Mouse (Mus musculus): ENCODE measurements around the gene Gm20431. TPM values are rescaled to one million over a fixed set of nuclear protein-coding genes. Genes with fewer than 3 reads are reported as not detected.

The Gm20431 gene
- polyA plus RNA-seq, 1 experiment from 2014 or later = 6.1 TPM

DNA sequence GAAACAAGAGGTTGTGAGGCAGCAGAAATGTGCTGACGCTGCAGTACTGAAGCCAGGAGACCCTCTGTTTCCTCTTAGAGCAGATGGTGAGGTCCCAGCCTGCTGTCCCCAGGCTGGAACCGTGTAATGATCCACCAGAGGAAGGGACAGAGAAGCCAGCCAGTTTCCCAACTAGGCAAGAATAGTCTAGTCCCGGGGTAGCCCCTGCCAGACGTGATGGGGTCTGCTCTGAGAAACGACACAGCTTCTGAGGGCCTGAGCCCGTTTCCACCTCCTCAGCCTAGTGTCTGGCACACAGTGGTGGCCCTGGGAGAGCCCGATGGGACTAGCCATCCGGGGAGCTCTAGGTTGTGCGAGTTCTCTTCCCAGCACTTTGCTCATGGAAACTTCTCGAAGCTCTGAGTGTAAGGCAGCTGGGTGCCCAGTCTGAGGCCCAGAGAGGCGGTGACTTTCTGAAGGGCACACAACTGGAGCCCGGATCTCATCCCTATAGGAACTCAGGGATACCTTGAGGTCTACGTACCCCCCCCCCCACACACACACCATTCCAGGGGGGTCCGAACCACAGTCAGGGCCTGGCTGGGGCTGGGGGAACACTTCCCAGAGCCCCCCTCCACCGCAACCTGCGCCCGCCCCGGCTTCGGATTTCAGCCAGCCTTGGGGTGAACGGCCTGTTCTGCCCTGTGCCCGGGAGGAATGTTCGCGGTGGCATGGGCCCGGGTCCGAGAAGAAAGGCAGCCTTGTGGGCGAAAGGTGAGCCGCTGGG is 64.4 kb downstream of the Gm20431 start:
- H3K4me2 ChIP-seq (replicated peaks; ENCODE audit: low read depth, low read length) = peak overlapping the region; percentile 43
- peak overlapping the region; percentile 18; the same call in 1 of the 2 replicates for H3K4me3 ChIP-seq (ENCODE audit: low read length)
- H3K36me3 ChIP-seq (ENCODE audit: control insufficient read depth, insufficient read depth, low read length) = no peaks in the 10 kb centered on the region
- H3K27ac ChIP-seq (ENCODE audit: low read depth, low read length) = peak overlapping the region; percentile 91
- ATAC-seq (ENCODE audit: low FRiP score, low TSS enrichment) = peak; percentile 10; the same call in 1 of the 2 replicates
- 17% methylated on average over 25 of the region's 27 CpGs for WGBS
- peaks cover 46% of the 10 kb centered on the region for H3K4me1 ChIP-seq (ENCODE audit: control insufficient read depth, insufficient read depth, low read length)
- H3K27me3 ChIP-seq (ENCODE audit: control insufficient read depth, insufficient read depth, low read length) = no peaks in the 10 kb centered on the region
- H3K9me3 ChIP-seq (ENCODE audit: control insufficient read depth, low read length) = no peaks in the 10 kb centered on the region
- H3K9ac ChIP-seq (ENCODE audit: low read depth, low read length) = peak overlapping the region; percentile 56

DNA sequence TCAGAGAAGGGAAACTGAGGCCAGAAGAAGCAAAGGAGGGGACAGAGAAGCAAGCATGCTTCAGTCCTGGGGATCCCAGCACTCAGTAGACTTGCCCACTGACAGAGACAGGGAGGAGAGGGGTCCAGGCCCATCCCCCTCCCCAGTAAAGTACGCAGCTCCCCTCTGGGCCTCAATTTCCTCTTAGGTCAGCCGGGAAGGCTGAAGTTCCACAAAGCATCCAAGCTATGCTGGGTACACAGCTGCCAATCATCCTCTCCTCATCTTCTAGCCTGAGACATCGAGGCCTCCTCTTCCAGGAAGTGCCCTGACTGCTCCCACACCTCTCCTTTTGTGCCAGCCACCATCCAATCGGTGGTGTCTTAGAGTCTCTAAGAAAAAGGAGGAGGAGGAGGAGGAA is 65.0 kb downstream of the Gm20431 start:
- H3K9ac ChIP-seq (ENCODE audit: low read depth, low read length) = no peak overlapping the region
- peak overlapping the region; percentile 93 for H3K27ac ChIP-seq (ENCODE audit: low read depth, low read length)
- ATAC-seq (ENCODE audit: low FRiP score, low TSS enrichment) = no peak
- WGBS = 15% methylated on average over 4 of the region's 4 CpGs
- H3K4me1 ChIP-seq (ENCODE audit: control insufficient read depth, insufficient read depth, low read length) = peaks cover 46% of the 10 kb centered on the region
- H3K36me3 ChIP-seq (ENCODE audit: control insufficient read depth, insufficient read depth, low read length) = no peaks in the 10 kb centered on the region
- no peaks in the 10 kb centered on the region for H3K9me3 ChIP-seq (ENCODE audit: control insufficient read depth, low read length)
- no peak overlapping the region for H3K4me2 ChIP-seq (replicated peaks; ENCODE audit: low read depth, low read length)
- H3K4me3 ChIP-seq (ENCODE audit: low read length) = no peak overlapping the region
- H3K27me3 ChIP-seq (ENCODE audit: control insufficient read depth, insufficient read depth, low read length) = no peaks in the 10 kb centered on the region

DNA sequence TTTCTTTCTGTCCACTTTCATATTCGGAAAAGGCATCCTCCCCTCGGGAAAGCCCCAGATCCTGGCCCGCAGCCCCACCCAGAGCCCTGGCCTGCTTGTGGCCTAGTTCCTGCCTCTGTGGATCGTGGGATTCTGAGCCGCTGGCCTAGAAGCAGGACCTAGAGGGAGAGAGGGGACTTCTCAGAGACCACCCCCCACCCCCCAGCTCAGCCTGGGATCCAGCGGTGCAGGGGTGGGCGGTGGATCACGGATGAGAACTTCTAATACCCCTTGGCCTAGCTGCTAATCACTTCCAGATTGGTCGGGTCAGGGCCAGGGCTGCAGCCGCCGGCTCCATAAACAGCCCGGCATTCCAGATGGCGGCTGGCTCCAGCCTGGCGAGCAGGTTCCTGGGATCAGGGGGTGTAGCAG is 65.5 kb downstream of the Gm20431 start:
- Histone ChIP-seq H3K9ac (ENCODE audit: low read depth, low read length) (peak overlapping the region; percentile 46; the same call in 1 of the 2 replicates), H3K36me3 (ENCODE audit: control insufficient read depth, insufficient read depth, low read length) (no peaks in the 10 kb centered on the region), H3K4me3 (ENCODE audit: low read length) (no peak overlapping the region), H3K4me1 (ENCODE audit: control insufficient read depth, insufficient read depth, low read length) (peaks cover 46% of the 10 kb centered on the region), H3K27ac (ENCODE audit: low read depth, low read length) (peak overlapping the region; percentile 93), H3K27me3 (ENCODE audit: control insufficient read depth, insufficient read depth, low read length) (no peaks in the 10 kb centered on the region), H3K4me2 (replicated peaks; ENCODE audit: low read depth, low read length) (0 out of 2 replicates have a peak overlapping the region, but pooled peaks have one; percentile 15), H3K9me3 (ENCODE audit: control insufficient read depth, low read length) (no peaks in the 10 kb centered on the region)
- ATAC-seq (ENCODE audit: low FRiP score, low TSS enrichment) = no peak
- WGBS = 26% methylated on average over 14 of the region's 14 CpGs

DNA sequence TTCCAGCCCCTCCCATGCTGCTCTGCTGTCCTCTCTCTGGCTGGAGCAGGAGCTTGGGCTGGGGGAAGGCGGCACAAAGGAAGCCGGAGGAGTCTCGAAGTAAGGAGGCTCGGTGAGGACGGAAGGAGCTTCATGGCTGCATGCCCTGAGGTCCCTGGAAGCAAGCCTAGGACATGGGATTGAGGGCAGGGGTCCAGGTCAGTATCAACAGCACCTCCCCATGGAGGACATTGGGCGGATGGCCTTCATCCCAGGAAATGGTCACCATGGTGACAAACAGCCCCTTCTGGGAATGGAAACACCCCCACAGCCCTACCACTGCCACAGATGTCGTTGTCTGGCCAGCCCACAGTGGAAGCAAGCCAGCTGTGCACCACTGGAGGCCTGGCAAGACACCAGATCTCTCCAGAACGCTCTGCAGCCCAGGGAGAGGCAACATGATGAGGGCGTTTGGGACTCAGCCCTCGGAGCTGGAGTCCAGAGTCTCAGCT is 66.8 kb downstream of the Gm20431 start:
- Histone ChIP-seq H3K9me3 (ENCODE audit: control insufficient read depth, low read length) (no peaks in the 10 kb centered on the region), H3K4me1 (ENCODE audit: control insufficient read depth, insufficient read depth, low read length) (peaks cover 46% of the 10 kb centered on the region), H3K27ac (ENCODE audit: low read depth, low read length) (peak overlapping the region; percentile 93), H3K9ac (ENCODE audit: low read depth, low read length) (no peak overlapping the region), H3K27me3 (ENCODE audit: control insufficient read depth, insufficient read depth, low read length) (no peaks in the 10 kb centered on the region), H3K36me3 (ENCODE audit: control insufficient read depth, insufficient read depth, low read length) (no peaks in the 10 kb centered on the region), H3K4me2 (replicated peaks; ENCODE audit: low read depth, low read length) (no peak overlapping the region; the same call in 1 of the 2 replicates), H3K4me3 (ENCODE audit: low read length) (no peak overlapping the region)
- ATAC-seq (ENCODE audit: low FRiP score, low TSS enrichment) = peak; percentile 64
- WGBS = 18% methylated on average over 10 of the region's 10 CpGs

DNA sequence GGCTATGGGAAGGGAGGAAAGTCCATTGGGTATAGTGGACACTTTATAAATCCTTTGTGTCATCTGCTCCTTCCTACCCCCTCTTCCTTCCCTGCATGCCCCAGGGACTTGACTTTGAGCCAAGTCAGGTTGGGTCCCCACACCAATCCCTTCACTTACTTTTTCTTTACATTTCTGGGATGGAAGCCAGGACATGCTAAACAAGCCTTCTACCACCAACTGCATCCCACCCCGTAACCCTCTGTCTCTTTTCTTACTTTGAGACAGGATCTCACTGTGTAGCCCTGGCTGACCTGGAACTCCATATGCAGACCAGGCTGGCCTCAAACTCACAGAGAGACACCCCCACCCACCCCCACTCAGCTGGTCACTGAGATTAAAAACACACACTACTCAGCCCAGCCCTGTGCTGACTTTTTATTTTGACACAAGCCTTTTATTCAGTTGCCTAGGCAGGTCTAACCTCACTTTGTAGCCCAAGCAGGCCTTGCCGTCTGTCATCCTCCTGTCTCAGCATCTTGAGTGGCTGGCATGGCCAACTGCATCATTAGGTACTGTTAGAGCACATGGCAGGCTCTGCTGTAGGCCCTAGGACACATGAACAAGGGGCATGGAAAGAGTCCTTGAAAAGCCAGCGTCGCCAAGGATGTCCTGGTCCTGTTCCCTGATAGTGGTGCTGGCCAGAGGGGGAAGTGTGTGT is 67.6 kb downstream of the Gm20431 start:
- H3K27ac ChIP-seq (ENCODE audit: low read depth, low read length) = peak overlapping the region; percentile 93
- H3K9me3 ChIP-seq (ENCODE audit: control insufficient read depth, low read length) = no peaks in the 10 kb centered on the region
- H3K27me3 ChIP-seq (ENCODE audit: control insufficient read depth, insufficient read depth, low read length) = no peaks in the 10 kb centered on the region
- H3K4me1 ChIP-seq (ENCODE audit: control insufficient read depth, insufficient read depth, low read length) = peaks cover 53% of the 10 kb centered on the region
- H3K4me2 ChIP-seq (replicated peaks; ENCODE audit: low read depth, low read length) = no peak overlapping the region
- H3K9ac ChIP-seq (ENCODE audit: low read depth, low read length) = no peak overlapping the region
- ATAC-seq (ENCODE audit: low FRiP score, low TSS enrichment) = no peak
- H3K36me3 ChIP-seq (ENCODE audit: control insufficient read depth, insufficient read depth, low read length) = no peaks in the 10 kb centered on the region
- no peak overlapping the region for H3K4me3 ChIP-seq (ENCODE audit: low read length)
- WGBS = 72% methylated on average over 4 of the region's 4 CpGs

DNA sequence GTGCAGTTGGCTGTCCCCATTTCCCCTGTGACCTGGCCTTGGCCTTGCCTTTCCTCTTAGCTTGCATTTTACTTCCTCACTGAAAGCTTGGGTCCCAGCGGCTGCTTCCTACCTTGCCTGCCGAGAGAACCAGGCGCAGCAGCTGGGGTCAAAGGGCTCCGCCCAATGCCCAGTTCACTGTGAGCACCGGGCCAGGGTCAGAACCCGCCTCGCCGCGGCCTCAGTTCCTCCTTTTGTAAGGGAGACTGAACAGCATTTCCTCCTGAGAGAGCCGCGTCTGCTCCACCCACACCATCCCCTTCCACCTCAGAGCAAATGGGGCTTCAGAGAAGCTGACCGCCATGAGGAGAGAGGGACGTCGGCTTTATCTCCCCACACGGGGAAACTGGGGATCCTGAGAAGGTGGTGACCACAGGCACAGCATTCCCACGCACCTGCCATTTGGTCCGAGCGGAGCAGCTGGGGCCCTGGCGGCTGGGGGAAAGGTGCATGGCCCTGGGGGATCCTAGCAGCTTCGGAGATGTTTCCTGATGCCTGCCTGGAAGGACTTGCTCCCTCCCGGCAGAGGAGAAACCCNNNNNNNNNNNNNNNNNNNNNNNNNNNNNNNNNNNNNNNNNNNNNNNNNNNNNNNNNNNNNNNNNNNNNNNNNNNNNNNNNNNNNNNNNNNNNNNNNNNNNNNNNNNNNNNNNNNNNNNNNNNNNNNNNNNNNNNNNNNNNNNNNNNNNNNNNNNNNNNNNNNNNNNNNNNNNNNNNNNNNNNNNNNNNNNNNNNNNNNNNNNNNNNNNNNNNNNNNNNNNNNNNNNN is 72.3 kb downstream of the Gm20431 start:
- 14% methylated on average over 21 of the region's 21 CpGs for WGBS
- Histone ChIP-seq H3K9ac (ENCODE audit: low read depth, low read length) (peak overlapping the region; percentile 46), H3K4me2 (replicated peaks; ENCODE audit: low read depth, low read length) (peak overlapping the region; percentile 35), H3K4me1 (ENCODE audit: control insufficient read depth, insufficient read depth, low read length) (peaks cover 36% of the 10 kb centered on the region), H3K27ac (ENCODE audit: low read depth, low read length) (peak overlapping the region; percentile 71), H3K9me3 (ENCODE audit: control insufficient read depth, low read length) (no peaks in the 10 kb centered on the region), H3K36me3 (ENCODE audit: control insufficient read depth, insufficient read depth, low read length) (no peaks in the 10 kb centered on the region), H3K4me3 (ENCODE audit: low read length) (peak overlapping the region; percentile 22; the same call in 1 of the 2 replicates), H3K27me3 (ENCODE audit: control insufficient read depth, insufficient read depth, low read length) (no peaks in the 10 kb centered on the region)
- ATAC-seq (ENCODE audit: low FRiP score, low TSS enrichment) = peak; percentile 13; the same call in 1 of the 2 replicates

DNA sequence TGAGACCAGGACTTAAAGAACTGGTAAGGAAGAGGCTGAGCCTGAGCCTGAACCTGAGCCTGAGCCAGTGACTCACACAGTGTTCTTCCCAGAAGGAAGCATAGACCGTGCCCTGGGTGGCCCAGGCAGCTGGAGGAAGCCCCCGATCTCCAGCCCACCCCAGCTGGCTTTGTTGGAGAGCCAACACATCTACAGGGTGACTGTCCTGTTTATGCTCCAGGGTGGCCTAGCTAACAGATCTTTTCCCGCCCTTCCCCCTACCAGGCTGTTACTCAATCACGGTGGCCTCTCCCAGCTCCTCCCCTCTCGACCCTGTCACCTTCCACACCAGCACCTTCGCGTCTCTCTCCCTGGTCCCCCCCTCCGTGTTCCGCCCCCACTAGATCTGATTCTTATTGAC is 74.3 kb downstream of the Gm20431 start:
- Histone ChIP-seq H3K9ac (ENCODE audit: low read depth, low read length) (no peak overlapping the region), H3K4me1 (ENCODE audit: control insufficient read depth, insufficient read depth, low read length) (peaks cover 47% of the 10 kb centered on the region), H3K27me3 (ENCODE audit: control insufficient read depth, insufficient read depth, low read length) (no peaks in the 10 kb centered on the region), H3K36me3 (ENCODE audit: control insufficient read depth, insufficient read depth, low read length) (no peaks in the 10 kb centered on the region), H3K27ac (ENCODE audit: low read depth, low read length) (peak overlapping the region; percentile 44; the same call in 1 of the 2 replicates), H3K4me2 (replicated peaks; ENCODE audit: low read depth, low read length) (no peak overlapping the region), H3K9me3 (ENCODE audit: control insufficient read depth, low read length) (no peaks in the 10 kb centered on the region), H3K4me3 (ENCODE audit: low read length) (no peak overlapping the region)
- no peak for ATAC-seq (ENCODE audit: low FRiP score, low TSS enrichment)
- WGBS = 8% methylated on average over 9 of the region's 9 CpGs

DNA sequence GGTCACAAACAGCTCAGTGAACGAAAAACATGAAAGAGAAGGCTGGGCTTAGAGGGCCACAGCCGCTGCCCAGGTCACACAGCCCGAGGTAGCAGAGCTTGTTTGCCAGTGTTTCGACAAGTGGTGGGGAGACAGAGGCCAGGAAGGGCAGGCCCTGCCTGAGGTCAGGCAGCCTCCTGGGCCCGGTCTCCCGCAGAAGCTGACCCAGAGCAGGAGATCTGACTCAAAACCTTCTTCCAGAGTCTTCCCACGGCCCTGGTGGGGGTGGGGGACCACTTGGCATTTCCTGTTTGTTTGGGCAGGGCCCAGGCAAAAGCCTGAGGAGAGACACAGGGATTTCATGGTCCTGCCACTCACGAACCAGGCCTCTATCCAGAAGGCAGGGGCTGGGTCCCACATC is 75.3 kb downstream of the Gm20431 start:
- H3K9ac ChIP-seq (ENCODE audit: low read depth, low read length) = peak overlapping the region; percentile 5; the same call in 1 of the 2 replicates
- WGBS = 9% methylated on average over 8 of the region's 8 CpGs
- no peak overlapping the region for H3K4me3 ChIP-seq (ENCODE audit: low read length)
- H3K9me3 ChIP-seq (ENCODE audit: control insufficient read depth, low read length) = no peaks in the 10 kb centered on the region
- peaks cover 48% of the 10 kb centered on the region for H3K4me1 ChIP-seq (ENCODE audit: control insufficient read depth, insufficient read depth, low read length)
- peak overlapping the region; percentile 44 for H3K27ac ChIP-seq (ENCODE audit: low read depth, low read length)
- H3K27me3 ChIP-seq (ENCODE audit: control insufficient read depth, insufficient read depth, low read length) = no peaks in the 10 kb centered on the region
- H3K36me3 ChIP-seq (ENCODE audit: control insufficient read depth, insufficient read depth, low read length) = no peaks in the 10 kb centered on the region
- ATAC-seq (ENCODE audit: low FRiP score, low TSS enrichment) = no peak
- no peak overlapping the region for H3K4me2 ChIP-seq (replicated peaks; ENCODE audit: low read depth, low read length)

Measured in kidney, embryonic 14.5 days (tissue).